Mouse (Mus musculus): Measurements from ENCODE around the gene Taf8. TPM values are rescaled to one million over a fixed set of nuclear protein-coding genes. Genes with fewer than 3 reads are reported as not detected.

The Taf8 gene
- polyA plus RNA-seq, 1 experiment from 2014 or later, result 16.2 TPM

Other genes starting within 250 kb of the Taf8 start
- gene Mrps10, start 133.4 kb downstream of the Taf8 start, polyA plus RNA-seq (2014; fragmentation: Nextera tagmentation; extraction: Ambion mirVana), result 67.2 and 69.8 TPM in 2 replicates
- gene Guca1b, start 116.9 kb downstream of the Taf8 start, polyA plus RNA-seq (2014; fragmentation: Nextera tagmentation; extraction: Ambion mirVana), result 0.63 and 0.96 TPM in 2 replicates
- 2.4 and 2.9 TPM in 2 replicates for gene Guca1a, start 101.7 kb downstream of the Taf8 start, polyA plus RNA-seq (2014; fragmentation: Nextera tagmentation; extraction: Ambion mirVana)
- gene AI661453, start 65.7 kb downstream of the Taf8 start, polyA plus RNA-seq (2014; fragmentation: Nextera tagmentation; extraction: Ambion mirVana), result 0.47 and 0.76 TPM in 2 replicates
- gene 1700001C19Rik, start 64.9 kb downstream of the Taf8 start, polyA plus RNA-seq (2014; fragmentation: Nextera tagmentation; extraction: Ambion mirVana), result 0.72 and 0.92 TPM in 2 replicates
- 466 and 469 TPM in 2 replicates for gene Ccnd3, start 2.8 kb upstream of the Taf8 start, polyA plus RNA-seq (2014; fragmentation: Nextera tagmentation; extraction: Ambion mirVana)
- 18.3 and 18.7 TPM in 2 replicates for gene Bysl, start 109.2 kb upstream of the Taf8 start, polyA plus RNA-seq (2014; fragmentation: Nextera tagmentation; extraction: Ambion mirVana)
- gene Med20, start 109.3 kb upstream of the Taf8 start, polyA plus RNA-seq (2014; fragmentation: Nextera tagmentation; extraction: Ambion mirVana), result 28.6 and 30.9 TPM in 2 replicates
- gene Gm20517, start 109.3 kb upstream of the Taf8 start, polyA plus RNA-seq (2014; fragmentation: Nextera tagmentation; extraction: Ambion mirVana), result 1.7 and 2.2 TPM in 2 replicates
- 3.0 and 3.2 TPM in 2 replicates for gene Usp49, start 128.4 kb upstream of the Taf8 start, polyA plus RNA-seq (2014; fragmentation: Nextera tagmentation; extraction: Ambion mirVana)
- gene Tomm6, start 186.1 kb upstream of the Taf8 start, polyA plus RNA-seq (2014; fragmentation: Nextera tagmentation; extraction: Ambion mirVana), result 354 and 369 TPM in 2 replicates
- gene Frs3, start 186.7 kb upstream of the Taf8 start, polyA plus RNA-seq (2014; fragmentation: Nextera tagmentation; extraction: Ambion mirVana), result 2.8 TPM in 2 replicates
- gene Gm21981, start 192.2 kb upstream of the Taf8 start, polyA plus RNA-seq (2014; fragmentation: Nextera tagmentation; extraction: Ambion mirVana), result 0.53 and 1.4 TPM in 2 replicates
- gene Prickle4, start 192.4 kb upstream of the Taf8 start, polyA plus RNA-seq (2014; fragmentation: Nextera tagmentation; extraction: Ambion mirVana), result 0.78 TPM in 1 of 2 replicates, not detected in the other
- 0.15 TPM in 1 of 2 replicates, not detected in the other for gene Pgc, start 224.6 kb upstream of the Taf8 start, polyA plus RNA-seq (2014; fragmentation: Nextera tagmentation; extraction: Ambion mirVana)
- 17.8 and 21.2 TPM in 2 replicates for gene Tfeb, start 234.7 kb upstream of the Taf8 start, polyA plus RNA-seq (2014; fragmentation: Nextera tagmentation; extraction: Ambion mirVana)